Mouse (Mus musculus) thymus, postnatal 0 days (tissue): ENCODE measurements at regions not wholly inside any gene's neighbourhood (a gene's known extent, or its start where the extent isn't known, plus 50 kb on each side); places are given as distances from the start of the nearest gene placed in this dataset.

ENCODE experiments used
- DNase-seq: peaks from one replicate; pipeline ENCODE4 v3.0.0-alpha.2; 2015; ENCODE audit warnings: low spot score

GRCm38 (mm10) chr12:26653781-26654180, 184.8 kb downstream of the Cmpk2 start:
- no peak for DNase-seq

GRCm38 (mm10) chr12:26646141-26646540, 177.1 kb downstream of the Cmpk2 start:
- no peak for DNase-seq

GRCm38 (mm10) chr12:26635665-26636241, 166.7 kb downstream of the Cmpk2 start:
- DNase-seq, result no peak

- DNase-seq, result no peak
These were observed 166.2 kb downstream of the Cmpk2 start for GRCm38 (mm10) chr12:26635253-26635652.

GRCm38 (mm10) chr12:26631795-26632122, 162.8 kb downstream of the Cmpk2 start:
- no peak for DNase-seq

- DNase-seq, result no peak
These were observed 162.2 kb downstream of the Cmpk2 start for GRCm38 (mm10) chr12:26631111-26631794.

GRCm38 (mm10) chr12:26621135-26621932, 152.3 kb downstream of the Cmpk2 start:
- no peak for DNase-seq

GRCm38 (mm10) chr12:26620501-26621134, 151.6 kb downstream of the Cmpk2 start:
- DNase-seq, result no peak

GRCm38 (mm10) chr12:26617969-26618368, 149.0 kb downstream of the Cmpk2 start:
- no peak for DNase-seq

GRCm38 (mm10) chr12:26613086-26613705, 144.2 kb downstream of the Cmpk2 start:
- no peak for DNase-seq

GRCm38 (mm10) chr12:26610079-26610478, 141.1 kb downstream of the Cmpk2 start:
- no peak for DNase-seq

- no peak for DNase-seq
These were observed 129.5 kb downstream of the Cmpk2 start for GRCm38 (mm10) chr12:26598501-26598900.

GRCm38 (mm10) chr12:26592125-26592524, 123.1 kb downstream of the Cmpk2 start:
- no peak for DNase-seq

GRCm38 (mm10) chr12:26589091-26589490, 120.1 kb downstream of the Cmpk2 start:
- DNase-seq, result no peak

GRCm38 (mm10) chr12:26577438-26577837, 108.4 kb downstream of the Cmpk2 start:
- no peak for DNase-seq

- no peak for DNase-seq
These were observed 102.6 kb downstream of the Cmpk2 start for GRCm38 (mm10) chr12:26571602-26572001.

- no peak for DNase-seq
These were observed 98.4 kb downstream of the Cmpk2 start for GRCm38 (mm10) chr12:26567435-26567834.

- no peak for DNase-seq
These were observed 93.9 kb downstream of the Cmpk2 start for GRCm38 (mm10) chr12:26562858-26563257.

- no peak for DNase-seq
These were observed 90.6 kb downstream of the Cmpk2 start for GRCm38 (mm10) chr12:26559560-26559959.

- no peak for DNase-seq
These were observed 88.4 kb downstream of the Cmpk2 start for GRCm38 (mm10) chr12:26557411-26557810.

GRCm38 (mm10) chr12:26551168-26551926, 82.3 kb downstream of the Cmpk2 start:
- DNase-seq, result no peak
